Mouse (Mus musculus) urinary bladder, postnatal 4 days (tissue): ENCODE measurements at regions not wholly inside any gene's neighbourhood (a gene's known extent, or its start where the extent isn't known, plus 50 kb on each side); places are given as distances from the start of the nearest gene placed in this dataset.

ENCODE experiments used
- DNase-seq, 2 experiments: peaks; one replicate each; pipeline ENCODE4 v3.0.0; 2021 to 2022; ENCODE audit warnings: low spot score in 2 of 2

- DNase-seq = no peak
These were observed 79.0 kb downstream of the Arl4c start for GRCm38 (mm10) chr1:88623040-88623439.

GRCm38 (mm10) chr1:88622356-88622755 lies 79.7 kb downstream of the Arl4c start:
- no peak for DNase-seq

- no peak for DNase-seq
These were observed 80.8 kb downstream of the Arl4c start for GRCm38 (mm10) chr1:88621214-88621613.

- no peak for DNase-seq
These were observed 89.0 kb downstream of the Arl4c start for GRCm38 (mm10) chr1:88613007-88613406.

GRCm38 (mm10) chr1:88611241-88611640 lies 90.8 kb downstream of the Arl4c start:
- DNase-seq = no peak

GRCm38 (mm10) chr1:88610810-88611209 lies 91.2 kb downstream of the Arl4c start:
- DNase-seq = no peak

- DNase-seq = no peak
These were observed 93.2 kb downstream of the Arl4c start for GRCm38 (mm10) chr1:88608826-88609225.

GRCm38 (mm10) chr1:88608236-88608635 lies 93.8 kb downstream of the Arl4c start:
- no peak for DNase-seq

GRCm38 (mm10) chr1:88605616-88606190 lies 95.8 kb upstream of the Glrp1 start:
- no peak for DNase-seq

- no peak for DNase-seq
These were observed 92.4 kb upstream of the Glrp1 start for GRCm38 (mm10) chr1:88602241-88602640.

- DNase-seq = no peak
These were observed 91.9 kb upstream of the Glrp1 start for GRCm38 (mm10) chr1:88601801-88602200.

GRCm38 (mm10) chr1:88600145-88600544 lies 90.3 kb upstream of the Glrp1 start:
- DNase-seq = no peak

GRCm38 (mm10) chr1:88594484-88595254 lies 84.8 kb upstream of the Glrp1 start:
- DNase-seq = no peak

- DNase-seq = no peak
These were observed 82.2 kb upstream of the Glrp1 start for GRCm38 (mm10) chr1:88592036-88592435.

- no peak for DNase-seq
These were observed 81.0 kb upstream of the Glrp1 start for GRCm38 (mm10) chr1:88590802-88591380.

GRCm38 (mm10) chr1:88588747-88589146 lies 78.9 kb upstream of the Glrp1 start:
- no peak for DNase-seq

- DNase-seq = no peak
These were observed 77.3 kb upstream of the Glrp1 start for GRCm38 (mm10) chr1:88586823-88587820.

GRCm38 (mm10) chr1:88586128-88586527 lies 76.3 kb upstream of the Glrp1 start:
- DNase-seq = no peak

- DNase-seq = no peak
These were observed 74.7 kb upstream of the Glrp1 start for GRCm38 (mm10) chr1:88584515-88585033.

GRCm38 (mm10) chr1:88578231-88578620 lies 68.4 kb upstream of the Glrp1 start:
- no peak for DNase-seq

GRCm38 (mm10) chr1:88577498-88578230 lies 67.8 kb upstream of the Glrp1 start:
- DNase-seq = no peak
